Mouse (Mus musculus) neural tube, embryonic 10.5 days (tissue): ENCODE measurements around the gene Shroom3.

Source experiments
- DNase-seq: peaks from one replicate; pipeline ENCODE4 v3.0.0-alpha.2; 2017; ENCODE audit warnings: low spot score; ENCODE audit errors: extremely low spot score

The Shroom3 gene

DNA sequence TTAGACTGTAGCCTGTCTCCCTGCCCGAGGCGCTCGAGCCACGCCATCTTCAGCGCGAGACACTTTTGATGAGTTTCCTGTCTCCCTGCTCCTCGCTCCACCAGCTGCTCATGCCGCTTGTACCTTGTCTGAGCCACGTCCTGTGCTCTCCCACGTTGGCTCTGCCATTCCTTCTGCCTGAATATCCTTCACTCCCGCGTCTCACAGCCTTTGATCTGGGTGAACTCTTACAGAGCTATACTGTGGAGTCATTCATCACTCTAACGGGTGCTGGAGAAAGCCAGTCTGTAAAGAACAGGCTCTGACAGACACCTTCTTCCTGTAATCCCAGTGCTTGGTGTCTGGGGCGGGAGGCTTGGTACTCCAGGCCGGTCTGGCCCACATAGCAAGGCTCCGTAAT lies 248.1 kb downstream of the Shroom3 start:
- DNase-seq = peak; percentile 46

DNA sequence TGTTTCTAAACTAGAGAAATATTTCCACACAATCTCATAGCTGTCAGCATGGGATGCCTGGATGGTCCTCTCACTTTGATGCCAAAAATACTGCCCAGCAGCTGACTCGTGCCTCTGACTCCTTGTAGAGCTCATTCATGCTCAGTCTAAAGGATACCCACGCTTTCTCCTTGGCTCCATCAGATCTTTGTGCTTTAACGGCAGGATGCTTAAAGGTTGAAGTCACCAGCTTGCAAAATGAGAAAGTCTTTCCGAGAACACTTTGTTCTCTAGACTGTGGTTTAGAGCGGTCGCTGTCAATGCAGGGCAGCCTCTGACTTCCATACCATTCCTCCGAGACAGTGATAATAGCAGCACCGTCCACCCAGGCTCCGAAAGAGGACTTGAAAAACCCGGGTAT lies 249.8 kb downstream of the Shroom3 start:
- DNase-seq = no peak

DNA sequence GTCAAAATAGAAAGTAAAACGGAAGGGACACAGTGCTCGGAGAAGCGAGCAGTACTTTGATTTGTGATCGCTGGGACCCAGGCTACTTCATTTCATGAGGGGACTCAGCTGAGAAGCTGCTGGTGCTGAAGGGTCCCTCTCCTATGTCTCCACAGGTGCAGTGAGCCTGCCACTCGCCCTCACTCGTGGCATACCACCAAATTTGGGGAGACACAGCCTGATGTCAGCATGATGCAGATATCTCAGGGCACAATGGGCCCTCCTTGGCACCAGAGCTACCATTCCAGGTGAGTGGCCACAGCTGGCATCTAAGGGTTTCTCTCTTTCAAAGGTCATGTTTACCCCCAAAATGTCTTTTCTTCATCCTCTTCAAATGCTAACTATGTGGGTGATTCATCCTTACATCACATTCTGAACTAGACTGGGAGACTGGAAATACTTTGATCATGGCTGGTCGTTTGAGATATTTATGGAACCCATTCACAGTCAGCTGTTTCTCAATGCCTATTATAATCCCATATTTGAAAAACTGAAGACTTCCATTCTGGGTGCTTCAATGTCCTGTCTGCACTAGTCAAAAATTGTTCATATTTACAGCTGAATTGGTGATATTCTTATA lies 250.5 kb downstream of the Shroom3 start:
- no peak for DNase-seq

DNA sequence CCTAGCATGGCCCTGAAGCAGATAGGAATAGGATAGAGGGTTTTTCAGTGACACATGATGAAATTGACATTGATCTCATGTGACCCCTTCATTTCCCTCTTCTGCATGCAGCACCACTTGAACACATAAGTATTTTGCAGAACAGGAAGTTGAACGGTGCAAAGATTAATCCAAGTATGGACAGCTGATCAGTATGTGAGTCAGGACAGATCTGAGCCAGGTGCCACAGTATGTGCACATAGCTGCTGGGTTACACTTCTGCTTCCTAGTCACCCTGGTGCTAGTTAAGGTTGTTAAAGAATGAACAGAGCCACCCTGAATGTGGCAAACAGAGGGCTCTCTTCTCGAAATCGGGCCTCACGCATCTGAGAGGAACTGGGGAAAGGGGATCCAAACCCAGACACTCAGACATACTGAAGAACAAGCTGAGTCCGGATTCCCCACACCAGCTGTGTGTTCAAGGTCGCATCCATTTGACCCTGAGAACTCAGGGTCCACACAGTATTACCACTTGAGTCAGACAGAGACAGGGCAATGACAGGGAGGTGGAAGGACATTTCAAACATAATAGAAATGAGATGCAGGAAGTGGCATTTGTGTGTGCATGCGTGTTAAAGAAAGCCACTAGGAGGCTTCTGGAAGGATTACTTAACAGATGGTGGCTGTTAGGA lies 251.2 kb downstream of the Shroom3 start:
- no peak for DNase-seq

DNA sequence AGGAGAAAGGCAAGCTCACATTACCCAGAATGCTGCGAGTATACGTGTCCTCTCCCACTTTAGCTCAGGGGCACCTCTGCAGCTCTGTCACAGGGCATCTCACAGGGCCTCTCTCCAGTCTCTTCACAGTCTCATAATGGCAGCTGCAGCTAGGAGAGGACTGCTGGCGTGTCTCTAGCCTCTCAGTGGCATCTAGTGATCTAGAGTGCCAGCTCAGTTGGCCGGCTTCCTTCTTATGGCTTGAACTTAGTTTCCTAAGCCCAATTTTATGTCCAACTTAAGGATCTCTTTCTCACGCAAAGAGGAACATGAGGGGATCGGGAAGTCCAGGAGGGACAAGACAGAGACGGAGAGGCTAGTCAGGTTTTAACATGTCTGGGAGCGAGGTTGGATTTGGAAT lies 252.6 kb downstream of the Shroom3 start:
- DNase-seq = no peak

DNA sequence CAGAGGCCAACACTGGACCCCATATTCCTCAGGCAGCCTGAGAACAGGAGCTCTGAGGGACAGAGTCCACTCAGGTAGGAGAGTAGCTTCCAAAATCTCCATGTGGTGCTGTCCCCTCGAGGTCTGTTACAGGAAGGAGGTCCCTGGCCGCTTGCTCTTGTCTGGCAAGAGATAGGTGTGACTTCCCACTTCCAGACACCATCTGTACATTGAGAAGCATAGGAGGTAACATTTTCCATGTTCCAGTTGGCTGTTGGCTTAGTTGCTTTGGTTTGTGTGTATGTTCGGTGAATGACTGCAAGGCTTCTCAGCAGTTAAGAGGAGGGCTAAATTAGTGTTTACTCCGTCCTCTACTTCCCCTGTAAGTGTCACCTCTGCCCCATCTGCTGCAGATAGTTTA lies 254.5 kb downstream of the Shroom3 start:
- DNase-seq = no peak

DNA sequence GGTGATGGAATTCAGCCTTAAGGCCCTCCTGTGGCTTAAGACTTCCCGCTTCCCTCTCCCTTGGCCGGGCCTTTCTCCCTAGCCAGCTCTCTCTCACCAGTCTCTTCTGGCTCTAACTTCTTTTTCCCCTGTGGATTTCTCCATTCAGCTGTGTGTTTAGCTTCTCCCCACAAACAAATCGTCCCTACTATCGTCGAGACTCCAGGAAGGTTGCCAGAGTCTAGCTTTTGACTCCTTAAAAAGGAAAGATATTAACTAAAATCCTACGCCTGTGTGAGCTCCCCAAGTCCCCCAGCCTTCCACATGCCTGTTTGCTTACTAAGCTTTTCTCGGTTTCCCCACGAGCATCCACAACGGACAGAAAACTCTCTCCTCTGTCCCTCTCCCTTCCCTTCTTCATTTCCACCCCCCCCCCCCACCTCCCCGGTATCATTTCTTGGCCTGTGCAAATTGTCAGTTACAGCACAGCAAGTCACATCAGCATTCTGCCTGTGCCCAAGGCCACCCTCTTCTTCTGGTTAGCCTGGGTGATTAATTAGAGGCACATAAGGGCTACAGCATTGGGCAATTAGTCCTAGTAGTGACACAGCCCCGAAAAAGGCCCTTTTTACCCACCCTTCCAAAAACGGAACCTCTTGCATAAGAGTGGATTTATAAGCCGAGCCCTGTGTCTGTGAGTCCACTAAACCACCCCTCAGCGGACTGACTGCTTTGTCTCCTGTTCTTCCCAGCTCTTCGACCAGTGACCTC lies 256.2 kb downstream of the Shroom3 start:
- no peak for DNase-seq

DNA sequence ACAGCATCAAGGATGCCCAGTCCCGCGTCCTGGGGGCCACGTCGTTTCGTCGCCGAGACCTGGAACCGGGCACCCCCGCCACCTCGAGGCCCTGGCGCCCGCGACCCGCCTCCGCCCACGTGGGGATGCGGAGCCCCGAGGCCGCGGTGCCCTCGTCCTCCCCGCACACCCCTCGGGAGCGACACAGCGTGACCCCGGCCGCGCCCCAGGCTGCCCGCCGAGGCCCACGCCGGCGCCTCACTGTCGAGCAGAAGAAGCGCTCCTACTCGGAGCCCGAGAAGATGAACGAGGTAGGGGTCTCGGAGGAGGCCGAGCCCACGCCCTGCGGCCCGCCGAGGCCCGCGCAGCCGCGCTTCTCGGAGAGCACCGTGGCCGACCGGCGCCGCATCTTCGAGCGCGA lies 258.9 kb downstream of the Shroom3 start:
- no peak for DNase-seq

DNA sequence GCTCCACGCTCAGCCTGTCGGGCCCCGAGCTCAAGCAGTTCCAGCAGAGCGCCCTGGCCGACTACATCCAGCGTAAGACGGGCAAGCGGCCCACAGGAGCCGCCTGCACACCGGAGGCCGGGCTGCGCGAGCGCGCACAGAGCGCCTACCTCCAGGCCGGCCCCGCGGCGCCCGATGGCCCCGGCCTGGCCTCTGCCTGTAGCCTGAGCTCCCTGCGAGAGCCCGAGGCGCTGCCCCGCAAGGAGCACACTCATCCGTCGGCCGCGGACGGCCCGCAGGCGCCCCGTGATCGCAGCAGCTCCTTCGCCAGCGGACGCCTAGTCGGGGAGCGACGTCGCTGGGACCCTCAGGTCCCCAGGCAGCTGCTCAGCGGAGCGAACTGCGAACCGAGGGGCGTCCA lies 259.3 kb downstream of the Shroom3 start:
- no peak for DNase-seq

DNA sequence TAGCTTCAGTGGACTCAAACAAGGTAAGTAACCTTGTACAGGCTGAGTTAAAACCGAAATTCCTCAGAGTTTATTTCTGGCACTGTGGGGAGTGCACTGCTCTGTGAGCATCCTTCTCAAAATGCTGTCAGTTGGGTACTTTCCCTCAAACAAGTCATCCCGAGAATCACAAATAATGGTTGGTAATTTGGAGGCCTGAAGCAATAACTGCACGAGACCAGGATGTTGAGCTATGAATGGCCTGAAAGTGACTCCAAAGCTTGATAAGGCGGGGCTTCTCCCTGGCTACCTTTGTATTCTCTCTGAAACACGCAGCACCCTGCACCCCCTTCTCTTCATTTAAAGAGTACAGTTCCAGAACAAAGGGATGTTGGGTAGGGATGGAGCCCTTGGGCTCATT lies 261.6 kb downstream of the Shroom3 start:
- no peak for DNase-seq

DNA sequence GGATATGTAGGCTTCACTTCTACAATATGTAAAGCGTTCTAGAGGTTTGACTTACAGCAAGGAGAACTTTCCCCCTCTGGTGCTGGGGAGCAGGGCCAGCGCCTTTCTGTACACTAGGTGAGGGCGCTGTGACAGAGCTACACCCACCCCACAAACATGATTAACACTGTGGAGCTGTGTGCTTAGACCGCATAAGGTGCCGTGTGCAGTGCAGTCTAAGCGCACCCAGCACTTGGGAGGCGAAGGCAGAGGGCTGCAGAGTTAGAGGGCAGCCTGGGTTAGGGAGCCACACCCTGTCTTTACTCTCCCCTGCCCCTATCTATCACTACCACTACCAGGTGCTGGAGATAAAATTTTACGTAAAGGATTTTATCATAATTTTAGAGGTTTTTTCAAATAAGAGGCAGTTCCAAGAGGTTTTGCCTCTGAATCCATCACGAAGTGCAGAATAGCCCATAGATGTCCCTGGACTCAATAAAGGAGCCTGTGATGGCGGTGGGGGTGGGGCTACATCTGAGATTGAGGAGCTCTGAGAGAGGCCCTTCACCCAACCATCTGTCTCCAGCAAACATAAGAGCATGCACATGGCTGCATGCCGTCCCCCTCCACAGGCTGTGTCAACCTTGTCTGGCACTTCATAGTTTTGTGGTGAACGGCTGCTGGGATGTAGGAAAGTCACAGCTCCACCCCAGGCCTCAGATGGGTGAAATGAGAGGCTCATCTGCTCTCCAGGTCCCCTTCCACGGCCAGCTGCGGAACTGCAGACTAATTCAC lies 265.9 kb downstream of the Shroom3 start:
- no peak for DNase-seq

DNA sequence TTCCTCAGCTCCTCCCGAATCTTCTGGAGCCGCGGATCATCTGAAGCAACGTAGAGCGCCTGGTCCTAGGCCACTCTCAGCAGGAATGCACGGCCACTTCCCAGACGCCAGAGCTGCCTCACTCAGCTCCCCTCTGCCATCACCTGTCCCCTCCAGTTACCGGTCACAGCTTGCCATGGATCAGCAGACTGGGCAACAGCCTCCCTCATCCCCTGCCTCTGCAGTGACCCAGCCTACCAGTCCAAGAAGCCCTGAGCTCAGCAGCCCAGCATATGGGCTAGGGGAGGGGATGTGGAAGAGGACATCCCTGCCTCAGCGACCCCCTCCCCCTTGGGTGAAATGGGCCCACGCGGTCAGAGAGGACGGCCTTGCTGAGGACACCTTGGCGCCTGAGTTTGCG lies 267.3 kb downstream of the Shroom3 start:
- no peak for DNase-seq

DNA sequence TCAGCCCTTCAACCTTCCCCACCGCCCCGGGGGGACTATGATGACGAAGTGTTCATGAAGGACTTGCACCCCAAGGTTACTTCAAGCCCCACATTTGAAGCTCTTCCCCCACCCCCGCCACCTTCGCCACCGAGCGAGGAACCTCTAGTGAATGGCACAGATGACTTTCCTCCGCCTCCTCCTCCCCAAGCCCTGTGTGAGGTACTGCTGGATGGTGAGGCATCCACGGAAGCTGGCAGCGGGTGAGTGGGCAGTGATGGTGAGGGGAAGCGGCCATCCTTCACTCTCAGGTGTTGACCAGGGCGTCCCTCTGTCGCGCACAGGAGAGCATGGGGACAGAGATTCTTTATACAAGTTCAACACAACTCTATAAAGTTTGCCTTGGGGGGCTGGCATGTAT lies 267.8 kb downstream of the Shroom3 start:
- no peak for DNase-seq

DNA sequence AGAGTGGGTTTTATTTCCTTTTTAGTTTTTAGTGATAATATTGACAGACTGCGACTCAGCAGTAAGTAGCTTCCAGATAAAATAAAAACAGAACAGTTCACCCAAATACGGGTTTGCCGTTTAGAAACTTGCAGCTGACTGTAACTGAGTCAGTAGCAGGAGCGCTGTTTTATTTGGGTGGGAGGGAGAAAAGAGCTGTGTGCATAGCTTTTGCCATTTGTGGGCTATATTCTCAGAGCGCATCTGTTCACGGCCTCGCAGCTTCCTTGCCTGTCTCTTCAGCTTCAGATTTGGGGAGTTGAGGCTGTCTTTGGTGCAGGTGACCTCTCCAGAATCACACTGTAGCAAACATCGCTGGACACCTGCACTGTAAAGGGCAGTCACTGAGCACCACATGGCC lies 270.6 kb downstream of the Shroom3 start:
- DNase-seq = no peak

DNA sequence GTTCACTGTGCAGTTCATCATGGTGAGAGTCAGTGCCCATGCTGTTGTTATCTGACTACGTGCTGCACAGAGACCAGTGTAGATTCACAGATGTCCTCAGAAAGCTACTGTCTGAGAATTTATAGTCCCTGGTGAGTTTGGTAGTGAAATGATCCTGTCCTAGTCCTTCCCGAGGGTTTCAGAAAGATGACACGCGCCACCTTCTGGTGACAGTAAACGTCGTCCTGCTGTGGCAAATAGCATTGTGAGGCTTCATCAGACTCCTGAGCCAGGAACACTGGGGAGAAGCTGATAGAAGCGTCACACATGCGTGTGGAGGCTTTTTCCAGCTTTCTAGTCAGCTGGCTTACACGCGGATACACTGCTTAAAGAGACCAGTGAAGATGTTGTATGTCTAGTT lies 271.1 kb downstream of the Shroom3 start:
- peak; percentile 72 for DNase-seq

DNA sequence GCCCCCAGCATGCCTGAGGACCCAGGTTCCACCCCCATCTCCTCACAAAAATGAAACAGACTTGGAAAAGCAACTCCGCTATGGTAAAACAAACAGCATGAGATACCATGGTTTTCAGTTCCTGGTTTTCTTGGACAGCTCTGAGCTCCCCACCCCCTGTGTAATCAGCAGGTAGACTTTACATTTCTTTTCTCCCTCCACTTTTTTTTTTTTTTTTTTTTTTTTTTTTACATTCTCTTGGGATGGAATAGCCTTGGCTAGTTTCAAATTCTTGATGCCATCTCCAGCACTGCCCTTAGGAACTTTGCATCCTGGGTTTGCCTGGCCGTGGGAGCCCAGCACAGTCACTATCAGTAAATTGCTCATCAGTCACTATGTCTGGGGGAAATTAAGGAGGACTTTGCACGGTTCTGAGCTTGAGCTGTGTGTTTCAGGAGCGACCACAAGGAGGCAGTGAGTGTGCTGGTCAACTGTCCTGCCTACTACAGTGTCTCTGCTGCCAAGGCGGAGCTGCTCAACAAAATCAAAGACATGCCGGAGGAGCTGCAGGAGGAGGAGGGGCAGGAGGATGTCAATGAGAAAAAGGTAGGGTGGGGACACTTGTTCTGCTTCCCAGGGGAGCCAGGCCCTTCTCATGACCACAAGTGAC lies 271.7 kb downstream of the Shroom3 start:
- peak; percentile 40 for DNase-seq

DNA sequence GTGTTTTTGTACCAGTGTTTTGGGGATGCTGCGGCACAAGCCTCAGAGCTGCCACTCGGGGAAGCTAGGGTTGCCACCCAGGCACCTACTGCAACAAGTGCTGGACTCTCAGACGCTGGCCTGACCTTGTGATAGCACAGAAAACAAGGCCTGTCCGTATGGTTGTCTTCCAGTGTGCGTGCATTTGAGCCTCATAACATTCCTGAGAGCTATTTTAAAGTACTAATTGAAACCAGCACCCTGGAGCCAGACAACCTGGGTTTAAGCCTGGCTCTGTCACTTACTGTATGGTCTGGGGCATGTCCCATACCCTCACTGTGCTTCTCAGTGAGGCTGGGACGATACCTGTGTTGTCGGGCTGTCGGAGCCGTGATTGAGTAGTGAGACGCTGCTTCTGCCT lies 276.1 kb downstream of the Shroom3 start:
- no peak for DNase-seq

DNA sequence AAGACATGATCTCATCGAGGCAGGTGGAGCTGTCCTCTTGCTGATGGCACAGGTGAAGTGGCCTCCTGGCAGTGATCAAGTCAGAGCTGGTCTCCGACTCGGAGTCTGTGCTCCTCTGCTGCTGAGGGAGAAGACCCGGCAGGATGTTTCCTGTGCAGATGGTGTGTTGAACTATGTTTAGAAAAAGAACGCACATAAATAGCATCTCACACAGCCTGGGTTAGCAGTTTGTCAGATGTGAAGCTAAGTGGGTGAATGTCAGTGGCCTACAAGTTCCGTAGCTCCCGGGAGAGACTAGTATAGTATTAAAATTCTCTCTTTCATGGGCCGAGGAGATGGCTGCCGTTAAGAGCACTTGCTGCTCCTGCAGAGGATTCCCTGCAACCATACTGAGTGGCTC lies 276.5 kb downstream of the Shroom3 start:
- no peak for DNase-seq

DNA sequence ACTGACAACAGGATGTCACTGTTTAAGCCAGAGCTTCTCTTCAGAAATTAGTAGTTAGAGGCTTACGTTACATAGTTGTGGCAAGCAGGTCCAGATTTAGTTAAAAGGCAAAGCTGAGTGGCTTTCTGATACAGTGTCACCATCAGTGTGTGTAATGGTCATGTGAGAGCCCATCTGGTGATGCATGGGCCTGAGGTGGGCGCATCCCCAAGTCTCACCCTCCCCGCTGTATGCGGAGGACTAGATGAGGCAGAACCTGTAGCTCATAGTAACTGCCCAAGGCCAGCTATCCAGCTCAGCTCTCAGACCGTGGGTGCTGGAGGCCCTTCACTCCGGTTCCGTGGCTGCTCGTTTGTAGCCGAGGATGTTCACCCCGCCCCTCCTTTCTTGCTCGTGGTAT lies 278.1 kb downstream of the Shroom3 start:
- DNase-seq = no peak

DNA sequence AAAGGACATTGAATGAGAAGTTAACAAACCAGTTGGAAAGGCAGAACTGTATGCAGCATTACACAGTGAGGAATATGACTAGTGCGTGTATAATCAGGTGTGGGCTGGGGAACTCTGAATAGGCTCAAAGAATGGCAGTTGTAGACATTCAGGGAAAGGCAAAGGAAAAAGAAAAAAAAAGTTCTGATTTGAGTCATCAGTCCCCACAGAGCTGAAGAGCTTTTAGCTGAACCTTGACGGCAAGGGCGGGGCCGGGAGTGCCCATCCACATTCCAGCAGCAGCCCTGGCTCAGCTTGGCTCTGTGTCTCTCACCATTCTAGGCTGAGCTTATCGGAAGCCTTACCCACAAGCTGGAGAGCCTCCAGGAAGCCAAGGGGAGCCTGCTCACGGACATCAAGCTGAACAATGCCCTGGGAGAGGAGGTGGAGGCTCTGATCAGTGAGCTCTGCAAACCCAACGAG lies 278.6 kb downstream of the Shroom3 start:
- DNase-seq = no peak

DNA sequence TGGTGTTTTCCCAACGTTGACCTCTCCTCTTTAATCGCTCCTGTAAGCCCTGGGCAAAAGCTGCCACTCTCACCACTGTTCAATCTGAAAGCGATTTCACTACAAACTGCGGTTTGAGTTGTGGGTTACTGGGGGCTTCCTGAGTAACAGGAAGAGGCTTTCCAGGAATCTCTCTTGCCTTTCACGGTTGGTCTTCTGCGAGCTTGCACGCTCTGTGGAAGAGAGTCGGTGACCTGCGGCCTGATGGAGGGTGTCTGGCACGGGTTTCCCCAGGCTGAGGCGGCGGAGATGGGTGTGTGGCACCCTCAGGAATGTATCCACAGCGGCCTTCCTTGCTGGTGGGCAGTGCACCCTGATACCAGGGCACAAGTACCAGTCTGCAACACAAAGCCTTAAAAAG lies 281.5 kb downstream of the Shroom3 start:
- no peak for DNase-seq
